Mouse (Mus musculus) lung, postnatal 0 days (tissue): ENCODE data around the gene Fosl2.
A peak's percentile ranks its signal among the peaks of the same experiment; 100 is the strongest.

Experiments
- CTCF ChIP-seq: IDR thresholded peaks from 2 replicates; pipeline ENCODE4 v1.5.1; 2016; ENCODE audit warnings: antibody characterized with exemption, mild to moderate bottlenecking
- EP300 ChIP-seq: IDR thresholded peaks from 2 replicates; pipeline ENCODE4 v1.6.1; 2016; ENCODE audit warnings: antibody characterized with exemption, mild to moderate bottlenecking, control low read depth

DNA sequence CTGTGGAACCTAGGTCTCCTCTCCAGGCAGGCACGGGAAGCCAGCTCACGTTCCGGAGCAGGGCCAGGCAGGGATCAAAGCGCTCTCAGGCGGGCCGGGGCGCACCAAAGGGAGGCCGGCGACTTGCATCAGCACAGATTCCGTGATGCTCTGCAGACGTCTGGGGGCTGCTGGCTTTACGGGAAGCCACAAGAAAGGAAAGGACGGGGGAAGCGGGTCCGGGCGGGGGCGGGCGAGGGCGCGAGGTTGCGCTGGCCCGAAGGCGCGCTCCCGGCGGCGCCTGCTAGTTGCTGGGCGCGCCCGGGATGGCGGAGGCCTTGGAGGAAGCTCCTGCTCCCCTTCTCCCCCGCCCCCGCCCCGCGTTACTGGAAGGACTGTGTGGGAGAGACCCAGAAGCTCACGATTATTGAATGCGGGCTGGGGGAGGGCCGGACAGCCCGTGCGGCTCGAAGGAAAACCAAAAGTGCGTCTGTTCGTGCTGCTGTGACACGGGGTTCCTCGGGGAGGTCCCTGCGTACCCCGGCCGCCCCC, 2.6 kb upstream of the Fosl2 start:
- 0 out of 2 replicates have a peak, but pooled peaks have one; percentile 7 for TF ChIP-seq CTCF
- TF ChIP-seq EP300: no peak
